Mouse (Mus musculus) heart, embryonic 10.5 days (tissue): ENCODE data around the gene Iqcc. TPM values are rescaled to one million over a fixed set of nuclear protein-coding genes. Genes with fewer than 3 reads are reported as not detected.

ENCODE experiments used
- DNase-seq: peaks from one replicate; pipeline ENCODE4 v3.0.0-alpha.2; 2017; ENCODE audit warnings: low spot score
- H3K27ac ChIP-seq: fragments of 300-500 bp; sonication (generic); 2 replicates; pipeline ENCODE4 v1.5.1; 2016; ENCODE audit warnings: mild to moderate bottlenecking
- H3K27me3 ChIP-seq: fragments of 300-500 bp; sonication (generic); 2 replicates; pipeline ENCODE4 v1.6.1; 2016; ENCODE audit warnings: mild to moderate bottlenecking; ENCODE audit not compliant: poor library complexity, insufficient read depth, severe bottlenecking
- H3K36me3 ChIP-seq: fragments of 300-500 bp; sonication (generic); 2 replicates; pipeline ENCODE4 v1.6.1; 2016; ENCODE audit warnings: mild to moderate bottlenecking, moderate library complexity
- H3K4me1 ChIP-seq: fragments of 300-500 bp; sonication (generic); 2 replicates; pipeline ENCODE4 v1.6.1; 2016; ENCODE audit warnings: mild to moderate bottlenecking
- H3K4me3 ChIP-seq: fragments of 300-500 bp; sonication (generic); 2 replicates; pipeline ENCODE4 v1.5.1; 2016; ENCODE audit warnings: mild to moderate bottlenecking, moderate library complexity
- H3K9me3 ChIP-seq: fragments of 300-500 bp; sonication (generic); 2 replicates; pipeline ENCODE4 v1.6.1; 2016; ENCODE audit warnings: mild to moderate bottlenecking, moderate library complexity
- WGBS: fragments of 180-500 bp; shearing (Covaris S2); methylation state at CpG from one replicate; pipeline ENCODE4 v1.1.7; 2016; 5-methylcytosine and 5-hydroxymethylcytosine counted together
- polyA plus RNA-seq: library from polyadenylated mRNA; unstranded; fragments of >200 nt; fragmentation: Nextera tagmentation; extraction: Ambion mirVana; gene quantifications from 2 replicates; pipeline ENCODE4 v1.2.1, GENCODE M21; 2016

The Iqcc gene
- polyA plus RNA-seq, 1 experiment from 2014 or later = 29.4 TPM

DNA sequence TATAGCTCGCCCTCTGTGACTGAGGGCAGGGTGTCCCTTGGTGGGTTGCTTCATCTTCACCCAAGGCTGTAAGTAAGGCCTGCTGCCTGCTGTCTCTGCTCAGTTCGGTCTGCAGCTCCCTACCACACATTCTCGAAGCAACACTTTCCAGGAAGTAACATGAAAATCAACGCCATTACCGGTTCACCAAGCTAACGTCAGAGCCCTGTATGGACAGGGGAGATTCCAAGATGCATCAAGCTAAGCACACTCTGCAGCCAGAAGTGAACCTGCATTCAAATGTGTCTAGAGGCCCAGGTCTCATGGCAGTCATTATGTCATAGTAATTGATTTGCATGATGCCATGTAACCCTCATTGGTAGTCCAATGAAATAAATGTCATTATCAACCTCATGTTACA, 48.9 kb downstream of the Iqcc start:
- Histone ChIP-seq H3K4me3 (no peak overlapping the region), H3K27ac (no peak overlapping the region), H3K27me3 (no peaks in the 10 kb centered on the region), H3K9me3 (no peaks in the 10 kb centered on the region), H3K36me3 (no peaks in the 10 kb centered on the region), H3K4me1 (peaks cover 11% of the 10 kb centered on the region)
- WGBS = 79% methylated on average over 6 of the region's 6 CpGs
- no peak for DNase-seq

DNA sequence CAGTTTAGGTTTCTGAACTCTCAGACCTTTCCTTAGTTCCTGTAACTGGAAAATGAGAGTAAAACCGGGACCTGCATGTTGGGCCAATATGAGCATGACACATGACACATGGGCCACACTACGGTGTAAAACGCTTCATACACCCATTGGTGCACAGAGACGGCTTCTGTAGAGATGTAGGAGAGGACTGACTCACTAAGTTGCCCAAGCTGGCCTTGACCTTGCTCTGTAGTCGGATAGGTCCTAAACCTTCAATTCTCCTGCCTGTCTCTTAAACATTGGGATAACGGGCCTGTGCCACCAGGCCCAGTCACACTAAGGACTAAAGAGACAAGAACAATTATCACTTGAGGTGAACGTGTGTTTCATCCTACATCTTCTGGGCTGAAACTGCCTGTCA, 50.5 kb downstream of the Iqcc start:
- 87% methylated on average over 7 of the region's 7 CpGs for whole genome bisulfite sequencing

DNA sequence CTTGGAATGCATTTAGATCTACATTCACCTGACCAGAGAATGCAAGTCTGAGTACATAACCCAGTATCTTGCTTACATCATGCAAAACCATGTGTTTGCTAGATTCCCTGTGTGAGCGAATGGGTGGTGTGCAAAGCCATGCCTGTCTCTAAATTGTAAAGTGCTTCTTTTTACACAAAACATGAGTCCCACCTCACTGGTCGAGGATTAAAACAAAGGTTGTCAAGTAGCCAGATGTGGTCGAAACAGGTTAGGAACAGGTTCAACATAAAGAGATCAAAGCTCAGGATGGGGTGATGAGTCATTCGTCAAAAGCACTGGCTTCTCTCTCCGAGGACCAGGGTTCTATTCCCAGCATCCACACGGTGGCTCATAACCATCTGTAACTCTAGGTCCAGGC, 53.8 kb downstream of the Iqcc start:
- no peak for DNase-seq
- WGBS = 82% methylated on average over 6 of the region's 6 CpGs
- Histone ChIP-seq H3K4me1 (no peaks in the 10 kb centered on the region), H3K36me3 (no peaks in the 10 kb centered on the region), H3K4me3 (no peak overlapping the region), H3K27me3 (no peaks in the 10 kb centered on the region), H3K27ac (no peak overlapping the region), H3K9me3 (no peaks in the 10 kb centered on the region)

More for the DNA sequence above, 50.5 kb downstream of the Iqcc start:
- Histone ChIP-seq H3K36me3 (no peaks in the 10 kb centered on the region), H3K4me1 (peaks cover 8% of the 10 kb centered on the region; the same call in 1 of the 2 replicates), H3K4me3 (no peak overlapping the region), H3K27me3 (no peaks in the 10 kb centered on the region), H3K9me3 (no peaks in the 10 kb centered on the region), H3K27ac (no peak overlapping the region)
- DNase-seq = no peak

Other genes with a start within 250 kb of the Iqcc start
- 7.5 and 9.3 TPM in 2 replicates for gene Zbtb8a, start 241.0 kb downstream of the Iqcc start, polyA plus RNA-seq
- gene Zbtb8b, start 178.2 kb downstream of the Iqcc start, polyA plus RNA-seq = 3.4 and 3.9 TPM in 2 replicates
- 22.4 and 22.9 TPM in 2 replicates for gene Bsdc1, start 157.5 kb downstream of the Iqcc start, polyA plus RNA-seq
- not detected in 2 replicates for gene Tssk3, start 128.1 kb downstream of the Iqcc start, polyA plus RNA-seq
- gene Fam229a, start 127.9 kb downstream of the Iqcc start, polyA plus RNA-seq = not detected in 2 replicates
- 535 and 802 TPM in 2 replicates for gene Marcksl1, start 105.5 kb downstream of the Iqcc start, polyA plus RNA-seq
- 201 and 237 TPM in 2 replicates for gene Hdac1, start 76.4 kb downstream of the Iqcc start, polyA plus RNA-seq
- gene Lck, start 45.5 kb downstream of the Iqcc start, polyA plus RNA-seq = 3.0 and 6.3 TPM in 2 replicates
- 1.6 and 3.6 TPM in 2 replicates for gene Fam167b, start 40.5 kb downstream of the Iqcc start, polyA plus RNA-seq
- gene Eif3i, start 18.5 kb downstream of the Iqcc start, polyA plus RNA-seq = 212 and 236 TPM in 2 replicates
- 184 and 200 TPM in 2 replicates for gene Tmem234, start 18.4 kb downstream of the Iqcc start, polyA plus RNA-seq
- gene Dcdc2b, start 4.8 kb downstream of the Iqcc start, polyA plus RNA-seq = 1.1 and 1.7 TPM in 2 replicates
- gene Ccdc28b, start 4.8 kb upstream of the Iqcc start, polyA plus RNA-seq = 37.1 and 43.0 TPM in 2 replicates
- gene Txlna, start 22.0 kb upstream of the Iqcc start, polyA plus RNA-seq = 71.7 and 72.4 TPM in 2 replicates
- gene Kpna6, start 53.7 kb upstream of the Iqcc start, polyA plus RNA-seq = 13.6 and 17.2 TPM in 2 replicates
- 8.2 and 12.2 TPM in 2 replicates for gene Tmem39b, start 77.7 kb upstream of the Iqcc start, polyA plus RNA-seq
- 93.7 and 115 TPM in 2 replicates for gene Khdrbs1, start 123.2 kb upstream of the Iqcc start, polyA plus RNA-seq
- 348 and 351 TPM in 2 replicates for gene Ptp4a2, start 192.1 kb upstream of the Iqcc start, polyA plus RNA-seq